8 mouse cellular contexts compared by ENCODE assay signal in the genomic region with DNA sequence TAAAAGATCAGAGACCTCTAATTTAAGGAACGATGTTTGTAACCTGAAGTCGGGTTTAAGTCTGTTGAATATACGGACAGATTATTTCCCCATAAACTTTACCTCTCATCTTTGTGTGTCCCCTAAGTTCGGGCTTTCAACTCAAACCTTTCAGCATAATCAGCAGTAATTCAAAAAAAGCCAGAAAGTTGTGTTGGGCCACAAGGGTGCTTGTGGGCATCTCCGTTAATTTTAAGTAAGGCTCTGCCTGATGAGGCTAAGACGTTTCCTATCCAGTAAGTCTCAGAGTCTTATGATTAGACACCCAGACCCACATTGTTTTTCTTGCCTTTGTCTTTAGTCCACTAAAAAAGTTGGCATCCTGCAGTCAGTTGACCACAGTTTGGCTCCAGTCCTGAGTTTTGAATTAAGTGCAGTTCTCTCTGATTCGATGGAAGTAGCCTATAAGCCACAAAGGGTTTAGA. TPM values are rescaled to one million over a fixed set of nuclear protein-coding genes. Genes with fewer than 3 reads are reported as not detected.
DNase-seq lines count a peak whose midpoint lies in the region; ATAC-seq and TF ChIP-seq lines count a peak whose summit lies in the region.

No protein-coding gene starts in this region.

- H3K4me2 ChIP-seq in heart, embryonic 14.5 days (ENCODE audit: low read length): peak overlapping the region; percentile 86
- H3K4me2 ChIP-seq in liver, embryonic 12.5 days: peak overlapping the region; percentile 89

- TF ChIP-seq POLR2A in bone marrow macrophage, adult 2 months (IDR thresholded peaks at IDR 0.05; ENCODE audit: borderline replicate concordance, low read depth, low read length): no peak
- TF ChIP-seq POLR2A in small intestine, adult 2 months (IDR thresholded peaks at IDR 0.05; ENCODE audit: low read depth, low read length): no peak

- 2% methylated on average over 7 of the region's 7 CpGs for WGBS in heart, embryonic 14.5 days
- 4% methylated on average over 7 of the region's 7 CpGs for WGBS in liver, embryonic 12.5 days (ENCODE audit: insufficient replicate concordance)
- WGBS in small intestine, adult 2 months: under 1% methylated on average over 7 of the region's 7 CpGs

- DNase-seq in gastrocnemius, adult 2 months: no peak
- DNase-seq in gastrocnemius, postnatal 4 days (ENCODE audit: low spot score in 2 of 2): no peak
- no peak for DNase-seq in ovary, postnatal 14 days (ENCODE audit: low spot score)
- DNase-seq in right cerebral cortex, postnatal 10 days (ENCODE audit: low spot score in 2 of 2): no peak

- H3K27me3 ChIP-seq in heart, embryonic 14.5 days (ENCODE audit: control insufficient read depth, insufficient read depth, low read length): no peaks in the 10 kb centered on the region
- H3K27me3 ChIP-seq in liver, embryonic 12.5 days (replicated peaks): no peaks in the 10 kb centered on the region
- H3K27me3 ChIP-seq in small intestine, adult 2 months (ENCODE audit: control insufficient read depth, insufficient read depth, low read length): no peaks in the 10 kb centered on the region

- H3K9ac ChIP-seq in heart, embryonic 14.5 days (ENCODE audit: low read length): peak overlapping the region; percentile 99
- H3K9ac ChIP-seq in liver, embryonic 12.5 days: peak overlapping the region; percentile 99

- peak overlapping the region; percentile 91 for H3K27ac ChIP-seq in gastrocnemius, adult 2 months
- peak overlapping the region; percentile 81 for H3K27ac ChIP-seq in bone marrow macrophage, adult 2 months (ENCODE audit: insufficient read depth, low read depth, low read length)
- H3K27ac ChIP-seq in heart, embryonic 14.5 days (replicated peaks in 1 of 2; ENCODE audit: control insufficient read depth in 1 of 2, insufficient read depth in 1 of 2, low read depth in 2 of 2, low read length in 2 of 2): peak overlapping the region; percentile 93 to 95
- peak overlapping the region; percentile 94 for H3K27ac ChIP-seq in liver, embryonic 12.5 days
- H3K27ac ChIP-seq in small intestine, adult 2 months (ENCODE audit: insufficient read depth, low read depth, low read length): no peak overlapping the region

- no peaks in the 10 kb centered on the region for H3K9me3 ChIP-seq in heart, embryonic 14.5 days (ENCODE audit: control insufficient read depth, low read length)
- no peaks in the 10 kb centered on the region for H3K9me3 ChIP-seq in liver, embryonic 12.5 days (replicated peaks)

- no peaks in the 10 kb centered on the region for H3K36me3 ChIP-seq in heart, embryonic 14.5 days (ENCODE audit: control insufficient read depth, insufficient read depth, low read length)
- peaks cover 4% of the 10 kb centered on the region; the same call in 1 of the 2 replicates for H3K36me3 ChIP-seq in liver, embryonic 12.5 days
- H3K36me3 ChIP-seq in small intestine, adult 2 months (ENCODE audit: control insufficient read depth, insufficient read depth, low read length): no peaks in the 10 kb centered on the region

- intact Hi-C loops in gastrocnemius, adult 2 months (cut with DNase I): loop anchor here (5.0 kb wide), 1 partner anchor 219 kb away; the partner anchor contains the start of gene Ranbp6

- H3K4me3 ChIP-seq in gastrocnemius, adult 2 months: peak overlapping the region; percentile 99
- H3K4me3 ChIP-seq in bone marrow macrophage, adult 2 months (ENCODE audit: insufficient read depth, low read length): peak overlapping the region; percentile 100
- peak overlapping the region; percentile 94 to 99 for H3K4me3 ChIP-seq in heart, embryonic 14.5 days (ENCODE audit: control insufficient read depth in 1 of 2, insufficient read depth in 1 of 2, low read depth in 1 of 2, low read length in 2 of 2)
- peak overlapping the region; percentile 98 for H3K4me3 ChIP-seq in liver, embryonic 12.5 days
- H3K4me3 ChIP-seq in small intestine, adult 2 months (ENCODE audit: low read depth, low read length): peak overlapping the region; percentile 81

- H3K4me1 ChIP-seq in bone marrow macrophage, adult 2 months (ENCODE audit: control insufficient read depth, insufficient read depth, low read length): peaks cover 25% of the 10 kb centered on the region
- H3K4me1 ChIP-seq in heart, embryonic 14.5 days (ENCODE audit: control insufficient read depth in 2 of 2, insufficient read depth in 2 of 2, low read length in 2 of 2): peaks cover 3 to 24% of the 10 kb centered on the region in 2 experiments
- H3K4me1 ChIP-seq in liver, embryonic 12.5 days: peaks cover 53% of the 10 kb centered on the region
- peaks cover 9% of the 10 kb centered on the region; the same call in 1 of the 2 replicates for H3K4me1 ChIP-seq in small intestine, adult 2 months (ENCODE audit: control insufficient read depth, insufficient read depth, insufficient read length, low read length)

- no peak for TF ChIP-seq CTCF in gastrocnemius, adult 2 months (IDR thresholded peaks at IDR 0.05)
- no peak for TF ChIP-seq CTCF in bone marrow macrophage, adult 2 months (IDR thresholded peaks at IDR 0.05; ENCODE audit: low read depth, low read length)
- no peak for TF ChIP-seq CTCF in small intestine, adult 2 months (IDR thresholded peaks at IDR 0.05; ENCODE audit: extremely low read depth, insufficient read length, insufficient replicate concordance, low read depth, low read length)

- ATAC-seq in heart, embryonic 14.5 days (ENCODE audit: insufficient number of reproducible peaks, insufficient read depth, low FRiP score, low read depth): no peak
- ATAC-seq in liver, embryonic 12.5 days: no peak

RNA-seq across cellular contexts. Expression of gene Uhrf2, which starts 1.2 kb away (rescaled TPM):
- total RNA-seq in gastrocnemius, adult 2 months (2021): 10 to 100 TPM; 15.5 to 16.1 TPM
- 10 to 100 TPM; 29.7 to 34.7 TPM for total RNA-seq in gastrocnemius, postnatal 4 days (2021)
- 95.4 and 103 TPM in 2 replicates for polyA plus RNA-seq in bone marrow macrophage, adult 2 months (2012; ENCODE audit: insufficient read depth, insufficient read length, missing spikeins)
- 50.1 and 54.6 TPM in 2 replicates for polyA plus RNA-seq in heart, embryonic 14.5 days (2014; fragmentation: Nextera tagmentation; extraction: Ambion mirVana)
- 49.1 and 53.1 TPM in 2 replicates for polyA plus RNA-seq in liver, embryonic 12.5 days (2016; fragmentation: Nextera tagmentation; extraction: Ambion mirVana)
- polyA plus RNA-seq in small intestine, adult 2 months (2012; rRNA removed): 4.3 and 8.7 TPM in 2 replicates

RNA-seq across cellular contexts. Expression of gene Trpd52l3, which starts 27.9 kb away (rescaled TPM):
- not detected for total RNA-seq in gastrocnemius, adult 2 months (2021)
- not detected for total RNA-seq in gastrocnemius, postnatal 4 days (2021)
- polyA plus RNA-seq in bone marrow macrophage, adult 2 months (2012; ENCODE audit: insufficient read depth, insufficient read length, missing spikeins): not detected in 2 replicates
- polyA plus RNA-seq in heart, embryonic 14.5 days (2014; fragmentation: Nextera tagmentation; extraction: Ambion mirVana): not detected in 2 replicates
- not detected in 2 replicates for polyA plus RNA-seq in liver, embryonic 12.5 days (2016; fragmentation: Nextera tagmentation; extraction: Ambion mirVana)
- polyA plus RNA-seq in small intestine, adult 2 months (2012; rRNA removed): not detected in 2 replicates
